Mouse (Mus musculus): Measurements from ENCODE around the gene Cxcr3. TPM values are rescaled to one million over a fixed set of nuclear protein-coding genes. Genes with fewer than 3 reads are reported as not detected.

Cxcr3 gene
- polyA plus RNA-seq, 1 experiment from 2014 or later = 0.27 TPM

- WGBS = 80% methylated on average over 2 of the region's 2 CpGs
- H3K9ac ChIP-seq (ENCODE audit: low read depth, low read length) = no peak overlapping the region
- no peak for ATAC-seq (replicated peaks; ENCODE audit: low FRiP score)
These were observed 7.0 kb upstream of the Cxcr3 start for GRCm38 (mm10) chrX:101741064-101741433.

GRCm38 (mm10) chrX:101740335-101741063 lies 6.4 kb upstream of the Cxcr3 start:
- ATAC-seq (replicated peaks; ENCODE audit: low FRiP score) (no peak), DNase-seq (ENCODE audit: low spot score) (no peak)
- Histone ChIP-seq H3K4me3 (ENCODE audit: low read depth, low read length) (no peak overlapping the region), H3K27me3 (replicated peaks; ENCODE audit: control insufficient read depth, insufficient read depth, low read length) (peaks cover 15% of the 10 kb centered on the region; the same call in 1 of the 2 replicates), H3K4me2 (no peak overlapping the region), H3K4me1 (replicated peaks; ENCODE audit: control insufficient read depth, insufficient read depth, low read length) (no peaks in the 10 kb centered on the region), H3K36me3 (ENCODE audit: control insufficient read depth, insufficient read depth, low read length) (no peaks in the 10 kb centered on the region), H3K9ac (ENCODE audit: low read depth, low read length) (no peak overlapping the region), H3K9me3 (ENCODE audit: control insufficient read depth, low read length) (no peaks in the 10 kb centered on the region), H3K27ac (ENCODE audit: low read depth, low read length) (no peak overlapping the region)
- WGBS = 51% methylated on average over 6 of the region's 6 CpGs

More at GRCm38 (mm10) chrX:101741064-101741433, 7.0 kb upstream of the Cxcr3 start:
- H3K4me2 ChIP-seq = no peak overlapping the region
- DNase-seq (ENCODE audit: low spot score) = no peak
- H3K4me1 ChIP-seq (replicated peaks; ENCODE audit: control insufficient read depth, insufficient read depth, low read length) = no peaks in the 10 kb centered on the region
- H3K27ac ChIP-seq (ENCODE audit: low read depth, low read length) = no peak overlapping the region
- H3K36me3 ChIP-seq (ENCODE audit: control insufficient read depth, insufficient read depth, low read length) = no peaks in the 10 kb centered on the region
- H3K27me3 ChIP-seq (replicated peaks; ENCODE audit: control insufficient read depth, insufficient read depth, low read length) = peaks cover 15% of the 10 kb centered on the region; the same call in 1 of the 2 replicates
- no peak overlapping the region for H3K4me3 ChIP-seq (ENCODE audit: low read depth, low read length)
- H3K9me3 ChIP-seq (ENCODE audit: control insufficient read depth, low read length) = no peaks in the 10 kb centered on the region

- Histone ChIP-seq H3K9me3 (ENCODE audit: control insufficient read depth, low read length) (no peaks in the 10 kb centered on the region), H3K36me3 (ENCODE audit: control insufficient read depth, insufficient read depth, low read length) (no peaks in the 10 kb centered on the region), H3K27ac (ENCODE audit: low read depth, low read length) (no peak overlapping the region), H3K4me2 (no peak overlapping the region), H3K4me3 (ENCODE audit: low read depth, low read length) (no peak overlapping the region), H3K4me1 (replicated peaks; ENCODE audit: control insufficient read depth, insufficient read depth, low read length) (no peaks in the 10 kb centered on the region; the same call in 1 of the 2 replicates), H3K27me3 (replicated peaks; ENCODE audit: control insufficient read depth, insufficient read depth, low read length) (peaks cover 15% of the 10 kb centered on the region; the same call in 1 of the 2 replicates), H3K9ac (ENCODE audit: low read depth, low read length) (no peak overlapping the region)
- ATAC-seq (replicated peaks; ENCODE audit: low FRiP score) = no peak
- no peak for DNase-seq (ENCODE audit: low spot score)
These were observed 3.1 kb upstream of the Cxcr3 start for GRCm38 (mm10) chrX:101737201-101737600.

GRCm38 (mm10) chrX:101734981-101735380 lies 912 bp upstream of the Cxcr3 start:
- H3K27ac ChIP-seq (ENCODE audit: low read depth, low read length) = no peak overlapping the region
- no peak overlapping the region for H3K4me2 ChIP-seq
- no peak overlapping the region for H3K9ac ChIP-seq (ENCODE audit: low read depth, low read length)
- H3K4me3 ChIP-seq (ENCODE audit: low read depth, low read length) = no peak overlapping the region
- peaks cover 15% of the 10 kb centered on the region for H3K27me3 ChIP-seq (replicated peaks; ENCODE audit: control insufficient read depth, insufficient read depth, low read length)
- ATAC-seq (replicated peaks; ENCODE audit: low FRiP score) (no peak), DNase-seq (ENCODE audit: low spot score) (no peak)
- WGBS = 65% methylated on average over 5 of the region's 5 CpGs
- H3K9me3 ChIP-seq (ENCODE audit: control insufficient read depth, low read length) = no peaks in the 10 kb centered on the region
- no peaks in the 10 kb centered on the region; the same call in 1 of the 2 replicates for H3K4me1 ChIP-seq (replicated peaks; ENCODE audit: control insufficient read depth, insufficient read depth, low read length)
- no peaks in the 10 kb centered on the region for H3K36me3 ChIP-seq (ENCODE audit: control insufficient read depth, insufficient read depth, low read length)

GRCm38 (mm10) chrX:101733288-101733687 lies 781 bp downstream of the Cxcr3 start:
- Histone ChIP-seq H3K4me2 (no peak overlapping the region), H3K4me1 (replicated peaks; ENCODE audit: control insufficient read depth, insufficient read depth, low read length) (no peaks in the 10 kb centered on the region; the same call in 1 of the 2 replicates), H3K27ac (ENCODE audit: low read depth, low read length) (no peak overlapping the region), H3K9me3 (ENCODE audit: control insufficient read depth, low read length) (no peaks in the 10 kb centered on the region), H3K27me3 (replicated peaks; ENCODE audit: control insufficient read depth, insufficient read depth, low read length) (peaks cover 13% of the 10 kb centered on the region), H3K36me3 (ENCODE audit: control insufficient read depth, insufficient read depth, low read length) (no peaks in the 10 kb centered on the region), H3K4me3 (ENCODE audit: low read depth, low read length) (no peak overlapping the region), H3K9ac (ENCODE audit: low read depth, low read length) (no peak overlapping the region)
- DNase-seq (ENCODE audit: low spot score) = no peak
- ATAC-seq (replicated peaks; ENCODE audit: low FRiP score) = no peak
- WGBS = 56% methylated on average over 2 of the region's 3 CpGs

GRCm38 (mm10) chrX:101732644-101733043 lies 1.4 kb downstream of the Cxcr3 start:
- Histone ChIP-seq H3K4me1 (replicated peaks; ENCODE audit: control insufficient read depth, insufficient read depth, low read length) (no peaks in the 10 kb centered on the region; the same call in 1 of the 2 replicates), H3K36me3 (ENCODE audit: control insufficient read depth, insufficient read depth, low read length) (no peaks in the 10 kb centered on the region), H3K27ac (ENCODE audit: low read depth, low read length) (no peak overlapping the region), H3K9me3 (ENCODE audit: control insufficient read depth, low read length) (no peaks in the 10 kb centered on the region), H3K27me3 (replicated peaks; ENCODE audit: control insufficient read depth, insufficient read depth, low read length) (peaks cover 12% of the 10 kb centered on the region), H3K9ac (ENCODE audit: low read depth, low read length) (no peak overlapping the region), H3K4me2 (no peak overlapping the region), H3K4me3 (ENCODE audit: low read depth, low read length) (no peak overlapping the region)
- DNase-seq (ENCODE audit: low spot score) = no peak
- ATAC-seq (replicated peaks; ENCODE audit: low FRiP score) = no peak
- 69% methylated on average over 12 of the region's 12 CpGs for WGBS

- DNase-seq (ENCODE audit: low spot score) (no peak), ATAC-seq (replicated peaks; ENCODE audit: low FRiP score) (no peak)
- H3K27me3 ChIP-seq (replicated peaks; ENCODE audit: control insufficient read depth, insufficient read depth, low read length) = no peaks in the 10 kb centered on the region; the same call in none of the 2 replicates
- no peaks in the 10 kb centered on the region for H3K36me3 ChIP-seq (ENCODE audit: control insufficient read depth, insufficient read depth, low read length)
- no peak overlapping the region for H3K4me3 ChIP-seq (ENCODE audit: low read depth, low read length)
- no peak overlapping the region for H3K4me2 ChIP-seq
- no peaks in the 10 kb centered on the region; the same call in 1 of the 2 replicates for H3K4me1 ChIP-seq (replicated peaks; ENCODE audit: control insufficient read depth, insufficient read depth, low read length)
- H3K27ac ChIP-seq (ENCODE audit: low read depth, low read length) = no peak overlapping the region
- H3K9ac ChIP-seq (ENCODE audit: low read depth, low read length) = no peak overlapping the region
- no peaks in the 10 kb centered on the region for H3K9me3 ChIP-seq (ENCODE audit: control insufficient read depth, low read length)
These were observed 4.1 kb downstream of the Cxcr3 start for GRCm38 (mm10) chrX:101730010-101730409.

GRCm38 (mm10) chrX:101720401-101720800 lies 13.7 kb downstream of the Cxcr3 start:
- Histone ChIP-seq H3K4me2 (no peak overlapping the region), H3K36me3 (ENCODE audit: control insufficient read depth, insufficient read depth, low read length) (no peaks in the 10 kb centered on the region), H3K27me3 (replicated peaks; ENCODE audit: control insufficient read depth, insufficient read depth, low read length) (peaks cover 10% of the 10 kb centered on the region), H3K27ac (ENCODE audit: low read depth, low read length) (no peak overlapping the region), H3K4me3 (ENCODE audit: low read depth, low read length) (no peak overlapping the region), H3K9me3 (ENCODE audit: control insufficient read depth, low read length) (no peaks in the 10 kb centered on the region), H3K4me1 (replicated peaks; ENCODE audit: control insufficient read depth, insufficient read depth, low read length) (no peaks in the 10 kb centered on the region), H3K9ac (ENCODE audit: low read depth, low read length) (no peak overlapping the region)
- WGBS = 75% methylated on average over 1 of the region's 1 CpGs
- no peak for ATAC-seq (replicated peaks; ENCODE audit: low FRiP score)
- DNase-seq (ENCODE audit: low spot score) = no peak

- 65% methylated on average over 7 of the region's 7 CpGs for WGBS
- no peak overlapping the region for H3K4me3 ChIP-seq (ENCODE audit: low read depth, low read length)
- no peaks in the 10 kb centered on the region for H3K4me1 ChIP-seq (replicated peaks; ENCODE audit: control insufficient read depth, insufficient read depth, low read length)
- no peaks in the 10 kb centered on the region for H3K9me3 ChIP-seq (ENCODE audit: control insufficient read depth, low read length)
- DNase-seq (ENCODE audit: low spot score) = no peak
- ATAC-seq (replicated peaks; ENCODE audit: low FRiP score) = no peak
- no peaks in the 10 kb centered on the region for H3K36me3 ChIP-seq (ENCODE audit: control insufficient read depth, insufficient read depth, low read length)
- no peaks in the 10 kb centered on the region; the same call in 1 of the 2 replicates for H3K27me3 ChIP-seq (replicated peaks; ENCODE audit: control insufficient read depth, insufficient read depth, low read length)
- no peak overlapping the region for H3K27ac ChIP-seq (ENCODE audit: low read depth, low read length)
- H3K4me2 ChIP-seq = no peak overlapping the region
- no peak overlapping the region for H3K9ac ChIP-seq (ENCODE audit: low read depth, low read length)
These were observed 29.0 kb downstream of the Cxcr3 start for GRCm38 (mm10) chrX:101705111-101705510.

Measured in liver, embryonic 11.5 days (tissue).